Mouse (Mus musculus) bone marrow, adult 2 months (tissue): ENCODE measurements around the gene Elovl5.

ENCODE experiments used
- CTCF ChIP-seq: fragments of 200-500 bp; IDR thresholded peaks from 2 replicates; pipeline ENCODE4 v1.5.1; 2011; ENCODE audit warnings: low read length, control low read depth; ENCODE audit not compliant: control insufficient read depth, insufficient read depth
- POLR2A ChIP-seq: fragments of 200-500 bp; IDR thresholded peaks from 2 replicates; pipeline ENCODE4 v1.6.1; 2011; ENCODE audit warnings: low read depth, mild to moderate bottlenecking, control low read depth, low read length, borderline replicate concordance; ENCODE audit not compliant: control insufficient read depth

GRCm38 (mm10) chr9:77917622-77918131 lies 513 bp downstream of the Elovl5 start:
- TF ChIP-seq CTCF (no peak), POLR2A (no peak)
